Mouse (Mus musculus) kidney, postnatal 36 days (tissue): ENCODE data around the gene Fgfrl1.
A peak's percentile ranks its signal among the peaks of the same experiment; 100 is the strongest.

Experiments used
- DNase-seq, 2 experiments: peaks; one replicate each; pipeline ENCODE4 v3.0.0; 2021 to 2022; ENCODE audit warnings: mixed read lengths in 2 of 2

The Fgfrl1 gene

DNA sequence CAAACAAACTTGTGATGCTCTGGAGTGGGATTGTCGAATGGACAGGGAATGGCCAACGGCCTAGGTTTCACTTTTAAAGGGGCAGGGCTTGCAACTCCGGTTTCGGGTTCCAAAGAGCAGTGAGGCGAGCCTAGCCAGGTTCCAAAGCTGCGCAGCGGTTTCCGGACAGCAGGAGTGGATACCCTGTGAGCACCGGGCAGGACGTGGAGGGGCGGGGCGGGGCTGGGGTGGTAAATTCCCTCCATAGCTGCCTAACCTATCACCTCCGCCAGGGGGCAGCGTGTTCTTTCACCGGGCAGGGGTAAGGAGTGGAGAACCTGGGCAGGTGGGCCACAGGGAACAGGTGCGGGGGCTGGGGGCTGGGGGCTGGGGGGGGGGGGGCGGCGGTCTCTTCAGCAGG lies at the start of gene Fgfrl1:
TSS of gene Fgfrl1 (plus strand) at position 112 of the 400 bp plus-strand sequence.
- peak; percentile 76 to 90 for DNase-seq

DNA sequence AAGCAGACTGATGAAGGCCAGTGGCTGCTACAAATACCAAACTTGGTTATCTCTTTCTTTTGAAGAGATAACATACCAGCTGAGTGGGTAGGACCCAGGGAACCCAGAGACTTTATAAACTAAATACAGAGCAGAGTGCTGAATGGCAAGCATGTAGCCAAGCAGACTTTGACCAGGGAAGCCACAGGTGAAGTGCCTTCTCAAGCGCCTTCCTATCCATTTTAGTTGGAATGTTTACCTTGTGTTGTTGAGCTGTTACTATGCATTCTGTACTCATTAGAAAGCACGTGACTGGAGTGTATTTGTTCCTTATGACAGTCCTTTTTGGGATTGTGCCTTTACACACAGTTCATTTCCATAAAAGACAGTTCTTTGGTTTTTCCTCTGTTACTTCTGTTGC lies 48.5 kb upstream of the Fgfrl1 start:
- DNase-seq = no peak

DNA sequence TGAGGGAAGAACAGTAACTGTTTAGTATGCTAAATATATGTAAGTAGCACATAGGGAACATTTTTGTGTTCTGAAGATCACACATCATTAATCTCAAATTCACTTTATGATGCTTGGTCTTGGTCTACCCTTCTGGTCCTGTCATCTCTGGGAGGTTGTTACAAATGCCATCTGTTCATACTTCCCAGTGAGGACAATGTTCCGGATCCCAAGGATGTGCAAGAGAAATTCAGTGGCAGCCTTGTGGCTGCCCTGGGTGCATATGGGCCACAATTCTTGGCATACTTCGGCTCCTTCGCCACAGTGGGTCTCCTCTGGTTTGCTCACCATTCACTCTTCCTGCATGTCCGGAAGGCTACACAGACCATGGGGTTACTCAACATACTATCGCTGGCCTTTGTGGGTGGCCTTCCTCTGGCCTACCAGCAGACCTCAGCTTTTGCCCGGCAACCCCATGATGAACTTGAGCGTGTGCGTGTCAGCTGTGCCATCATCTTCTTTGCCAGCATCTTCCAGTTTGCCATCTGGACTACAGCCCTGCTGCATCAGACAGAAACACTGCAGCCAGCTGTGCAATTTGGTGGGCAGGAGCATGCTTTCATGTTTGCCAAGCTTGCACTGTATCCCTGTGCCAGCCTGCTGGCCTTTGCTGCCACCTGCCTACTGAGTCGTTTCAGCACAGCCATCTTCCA lies 46.4 kb upstream of the Fgfrl1 start:
- no peak for DNase-seq

DNA sequence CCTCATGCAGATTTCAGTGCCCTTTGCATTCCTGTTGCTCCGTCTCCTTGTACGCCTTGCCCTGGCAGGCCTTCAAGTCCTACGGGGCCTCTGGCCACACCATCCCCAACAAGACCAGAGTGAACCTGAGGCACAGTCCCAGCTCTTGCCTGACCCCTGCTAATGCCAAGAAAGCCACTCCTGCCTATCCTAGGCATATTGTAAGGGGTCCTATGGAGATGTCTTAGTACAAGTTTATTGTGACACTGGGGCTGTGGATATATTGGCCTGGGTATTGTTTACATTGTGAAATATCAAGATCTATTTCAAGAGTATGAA lies 45.9 kb upstream of the Fgfrl1 start:
- peak; percentile 33 to 55 for DNase-seq

DNA sequence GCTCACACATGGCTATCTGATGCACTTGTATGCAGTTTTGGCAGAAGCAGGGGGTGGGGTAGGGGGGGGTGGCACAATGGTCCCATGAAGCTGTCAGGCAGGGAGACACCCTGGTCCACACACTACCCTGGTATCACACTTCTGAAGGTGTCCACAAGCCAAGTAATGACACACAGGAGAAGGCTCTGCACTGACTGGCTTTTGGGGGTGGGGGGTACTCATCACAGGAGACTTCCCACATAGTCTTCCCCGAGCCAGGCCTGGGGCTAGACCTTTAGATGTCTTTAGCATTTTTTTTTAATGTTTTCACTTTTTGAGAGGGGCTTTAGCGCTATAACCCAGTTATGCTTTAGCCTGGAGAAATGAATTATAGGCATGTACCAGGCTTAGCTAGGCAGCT lies 44.9 kb upstream of the Fgfrl1 start:
- no peak for DNase-seq

DNA sequence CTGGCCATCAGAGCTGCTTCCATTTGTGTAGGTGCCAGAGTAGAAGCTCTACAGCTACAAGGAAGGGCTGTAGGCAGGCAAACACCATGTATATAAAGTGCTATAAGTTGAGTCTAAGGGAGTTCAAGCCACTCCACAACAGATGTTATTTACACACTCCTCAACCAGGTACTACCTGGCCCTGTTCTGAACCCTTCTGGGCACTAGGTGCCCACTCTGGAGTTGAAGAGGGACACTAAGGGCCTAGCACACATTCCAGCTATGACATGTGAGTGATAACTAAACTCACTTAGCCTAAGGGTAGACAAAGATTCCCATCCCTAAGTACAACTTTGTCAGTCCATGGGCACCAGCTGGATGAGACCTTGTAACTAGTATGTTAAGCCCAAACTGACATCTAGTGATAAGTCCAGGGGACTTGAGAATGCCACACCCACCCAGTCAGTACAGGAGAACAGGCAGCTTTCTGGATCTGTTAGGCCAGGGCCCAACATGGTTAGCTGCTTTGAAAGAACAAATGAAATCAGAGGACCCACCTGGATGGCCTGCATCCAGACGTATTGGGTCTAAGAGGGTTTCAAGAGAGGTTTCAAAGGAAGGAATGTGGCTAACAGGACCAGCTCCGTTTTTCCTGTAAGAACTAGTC lies 44.2 kb upstream of the Fgfrl1 start:
- no peak for DNase-seq

DNA sequence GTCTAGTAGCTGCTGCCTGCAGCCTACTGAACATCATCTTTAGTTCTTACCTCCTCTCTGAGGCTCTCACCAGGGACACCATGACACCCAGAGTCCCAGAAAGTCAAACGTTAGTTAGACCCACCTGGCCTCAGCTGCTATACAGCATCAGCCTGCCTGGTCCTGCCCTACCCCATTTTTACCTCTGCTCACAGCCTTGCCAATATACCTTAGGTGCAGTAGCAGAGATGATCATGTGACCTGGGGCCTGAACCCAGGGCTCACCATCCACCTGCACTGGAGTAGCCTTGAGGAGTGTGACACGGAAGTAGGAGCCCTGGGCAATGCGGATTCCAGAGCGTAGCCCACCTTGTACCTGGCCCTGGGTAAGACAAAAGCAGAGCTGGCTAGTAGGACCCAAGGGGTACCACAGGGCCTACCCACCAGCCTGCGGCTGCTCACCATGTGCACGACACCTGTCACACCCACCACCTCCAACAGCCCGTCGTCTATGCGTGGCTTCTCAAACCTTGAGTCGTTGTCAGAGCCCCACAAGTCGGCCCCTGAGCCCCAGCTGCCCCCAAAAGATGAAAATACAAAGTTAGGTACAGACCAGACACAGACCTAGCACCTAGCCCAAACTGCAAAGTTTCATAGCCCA lies 43.1 kb upstream of the Fgfrl1 start:
- no peak for DNase-seq

DNA sequence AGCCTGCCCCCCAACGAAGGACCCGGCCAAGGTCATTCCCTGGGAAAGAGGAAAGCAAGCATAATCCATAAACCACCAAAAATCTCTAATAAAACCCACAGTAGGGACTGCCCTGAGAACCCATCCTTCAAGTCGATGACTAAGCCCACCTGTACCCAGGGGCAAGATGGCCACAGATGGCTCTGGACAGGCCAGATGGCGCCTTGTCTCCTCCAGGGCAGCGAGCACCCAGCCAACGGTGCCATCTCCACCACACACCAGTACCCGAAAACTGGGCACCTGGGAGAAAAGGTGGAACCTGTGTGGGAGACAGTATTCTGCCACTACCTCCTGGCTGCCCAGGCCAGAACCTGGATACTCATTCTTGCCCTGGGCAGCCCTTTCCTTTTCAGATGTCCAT lies 41.8 kb upstream of the Fgfrl1 start:
- no peak for DNase-seq

DNA sequence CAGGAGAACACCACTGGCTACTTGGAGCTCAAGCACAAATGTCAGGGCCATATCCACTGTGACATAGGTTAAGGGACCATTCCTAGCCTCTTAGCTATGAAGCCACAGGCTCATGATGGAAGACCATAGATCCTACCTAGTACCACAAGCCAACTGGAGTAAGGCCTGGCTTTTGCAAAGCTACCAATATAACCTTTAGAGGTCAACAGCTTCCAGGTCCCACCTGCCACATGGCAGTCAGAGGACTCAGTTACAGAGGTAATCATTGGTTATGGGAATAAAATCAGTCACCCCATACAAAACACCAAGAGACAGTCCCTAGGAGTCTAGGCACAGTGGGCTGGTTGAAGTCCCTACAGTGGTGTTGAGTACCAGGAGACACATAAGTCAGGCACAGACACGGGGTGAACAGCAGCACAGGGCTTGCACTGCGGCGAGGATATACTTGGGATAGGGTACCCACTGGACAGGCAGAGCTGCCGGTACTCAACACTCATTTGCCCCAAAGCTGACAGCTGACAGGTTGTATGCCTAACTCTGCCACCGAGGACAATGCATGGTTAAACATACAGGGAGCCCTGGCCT lies 41.0 kb upstream of the Fgfrl1 start:
- no peak for DNase-seq

DNA sequence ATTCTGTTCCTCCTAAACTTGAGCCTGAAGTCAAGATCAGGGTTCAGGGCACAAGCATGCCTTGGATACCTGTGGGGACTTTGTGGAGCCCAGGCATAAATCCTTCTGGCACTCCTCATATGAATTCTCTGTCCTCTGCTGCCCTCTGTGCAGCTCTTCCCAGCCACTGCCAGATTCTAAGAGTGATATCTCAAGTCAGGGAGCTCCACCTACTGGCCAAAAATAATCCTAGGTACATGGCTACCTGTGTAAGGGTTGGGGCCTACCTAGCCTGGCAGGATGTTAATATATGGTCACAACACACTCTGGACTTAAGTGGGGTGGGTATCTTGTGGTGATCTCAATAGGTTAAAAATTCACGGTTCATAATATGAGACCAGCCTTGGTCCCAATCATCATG lies 40.4 kb upstream of the Fgfrl1 start:
- peak; percentile 82 to 86 for DNase-seq

DNA sequence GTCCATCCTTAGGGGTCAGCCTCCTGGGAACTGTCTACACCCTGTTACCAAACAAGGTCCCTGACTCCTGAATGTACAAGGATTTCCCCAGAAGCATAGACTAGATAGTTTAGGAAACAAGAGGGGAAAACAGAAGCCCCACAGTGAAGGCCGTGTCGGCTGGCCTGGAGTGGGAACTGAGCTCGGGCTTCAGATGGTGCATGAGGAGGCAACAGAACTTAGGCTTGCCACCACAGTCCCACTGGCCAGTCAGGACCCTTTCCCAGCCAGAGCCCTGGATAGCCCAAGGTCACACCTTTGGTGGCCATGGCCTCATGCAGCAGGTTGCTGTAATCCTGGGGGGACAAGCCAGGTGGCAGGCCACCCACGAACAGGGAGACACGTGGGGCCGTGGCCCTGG lies 38.8 kb upstream of the Fgfrl1 start:
- no peak for DNase-seq

DNA sequence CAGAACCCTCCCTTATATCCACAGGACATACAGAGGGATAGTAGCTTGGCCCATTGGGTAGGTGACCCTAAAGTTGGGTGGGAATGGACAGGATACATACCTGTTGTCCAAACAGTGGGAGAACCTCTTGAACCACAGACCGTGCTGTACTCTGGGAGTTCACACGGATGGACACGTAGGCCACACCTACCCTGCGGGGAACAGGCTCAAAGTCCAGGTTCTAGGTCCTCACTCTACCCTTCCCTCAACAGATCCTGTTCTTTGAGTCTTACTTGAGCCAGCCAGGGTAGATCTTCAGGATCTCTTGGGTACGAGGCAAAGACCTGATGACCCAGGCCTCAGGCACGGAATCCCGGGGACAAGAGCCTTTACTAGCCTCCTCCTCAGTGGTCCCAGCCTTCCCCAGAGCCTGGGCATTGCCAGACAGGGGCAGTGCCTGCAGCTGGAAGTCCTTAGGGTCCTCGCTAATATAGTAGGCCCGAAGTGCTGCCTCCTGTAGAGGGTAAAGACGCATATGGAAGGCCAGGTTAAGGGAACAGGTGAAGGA lies 37.7 kb upstream of the Fgfrl1 start:
- DNase-seq = peak; percentile 72 to 73

DNA sequence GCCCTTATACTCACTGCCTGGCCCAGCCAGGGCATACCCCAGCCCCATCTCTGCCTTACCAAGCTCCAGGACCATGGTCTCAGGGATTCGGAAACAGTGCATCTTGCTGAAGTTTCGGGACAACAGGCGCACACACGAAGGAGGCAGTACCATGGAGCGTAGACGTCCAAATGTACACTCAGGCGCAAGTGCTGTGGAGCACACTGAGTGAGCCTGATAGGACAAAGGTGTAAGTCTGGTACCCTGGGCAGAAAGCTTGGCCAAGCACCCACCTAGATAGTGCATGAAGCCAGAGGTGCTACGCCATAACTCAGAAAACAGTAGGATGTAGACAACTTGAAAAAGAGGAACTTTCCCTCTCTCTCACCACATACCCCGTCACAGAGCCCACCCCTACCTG lies 36.8 kb upstream of the Fgfrl1 start:
- no peak for DNase-seq

DNA sequence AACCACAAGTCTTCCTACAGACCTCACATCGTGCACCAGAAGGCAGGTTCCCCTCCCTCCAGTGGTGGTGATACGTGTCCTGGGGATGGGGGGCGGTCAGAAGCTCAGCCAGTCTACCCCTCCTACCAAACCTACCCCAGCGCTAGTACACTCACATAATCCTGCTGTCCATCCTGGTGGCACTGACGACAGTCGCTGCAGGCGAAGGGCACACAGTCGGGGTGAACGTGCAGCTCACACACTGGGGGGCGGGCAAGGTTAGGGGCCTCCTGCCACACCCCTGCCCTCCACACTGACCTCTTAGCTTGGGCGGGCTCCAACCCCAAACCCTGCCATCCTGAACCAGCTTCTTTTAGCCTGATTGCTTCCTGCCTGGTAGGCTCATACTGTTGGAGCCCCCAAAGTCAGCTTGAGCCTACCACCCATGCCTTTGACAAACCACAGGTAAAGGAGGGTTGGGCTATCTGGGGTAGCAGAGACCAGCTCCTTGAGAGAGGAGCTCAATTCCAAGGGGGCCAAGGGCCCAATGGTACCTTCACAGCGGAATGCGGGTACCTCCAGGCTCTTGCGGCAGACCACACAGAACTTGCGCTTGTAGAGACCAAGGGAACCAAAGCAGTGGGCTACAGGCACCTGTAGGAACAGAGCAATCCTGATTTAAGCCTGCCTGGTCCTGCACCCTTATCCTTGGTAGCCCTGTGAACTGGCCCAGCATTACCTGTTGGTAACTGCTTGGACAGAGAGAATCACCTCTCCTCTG lies 36.1 kb upstream of the Fgfrl1 start:
- no peak for DNase-seq

DNA sequence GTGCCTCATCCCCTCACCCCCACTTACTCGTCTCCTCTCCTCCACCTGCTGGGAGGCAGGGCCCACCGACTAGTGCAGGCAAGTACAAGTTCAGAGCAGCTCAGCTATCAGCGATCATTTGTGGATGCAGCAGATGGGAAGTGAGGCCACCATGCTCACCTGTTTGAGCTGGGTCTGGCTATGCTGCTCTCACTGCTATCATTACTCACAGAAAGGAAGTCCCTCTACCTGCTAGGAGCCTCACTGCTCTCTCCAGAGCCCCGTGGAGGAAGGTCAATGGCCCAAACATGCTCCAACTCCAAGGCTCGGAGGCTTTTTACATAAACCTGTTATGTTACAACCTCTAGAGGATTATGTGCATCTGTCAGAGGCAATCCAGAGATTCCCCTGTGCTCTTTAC lies 34.8 kb upstream of the Fgfrl1 start:
- no peak for DNase-seq

DNA sequence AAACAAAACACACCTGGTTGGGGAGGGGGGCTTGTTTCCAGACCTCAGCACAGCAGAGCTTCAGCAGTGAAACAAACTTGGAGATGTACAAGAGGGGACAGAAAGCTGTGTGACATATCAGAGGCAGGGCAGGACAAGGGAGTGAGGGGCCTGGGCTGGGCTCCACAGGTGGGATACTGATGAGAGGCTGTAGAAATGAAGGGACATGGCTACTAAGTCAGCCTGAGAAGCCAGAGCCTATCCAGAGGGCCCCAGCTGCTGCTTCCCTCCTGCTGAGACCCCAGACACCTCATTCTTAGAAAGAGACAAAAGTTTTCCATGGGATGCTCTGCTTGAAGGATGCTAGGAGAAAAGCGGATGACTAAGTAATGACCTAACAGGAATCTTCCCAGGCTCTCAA lies 33.6 kb upstream of the Fgfrl1 start:
- no peak for DNase-seq

DNA sequence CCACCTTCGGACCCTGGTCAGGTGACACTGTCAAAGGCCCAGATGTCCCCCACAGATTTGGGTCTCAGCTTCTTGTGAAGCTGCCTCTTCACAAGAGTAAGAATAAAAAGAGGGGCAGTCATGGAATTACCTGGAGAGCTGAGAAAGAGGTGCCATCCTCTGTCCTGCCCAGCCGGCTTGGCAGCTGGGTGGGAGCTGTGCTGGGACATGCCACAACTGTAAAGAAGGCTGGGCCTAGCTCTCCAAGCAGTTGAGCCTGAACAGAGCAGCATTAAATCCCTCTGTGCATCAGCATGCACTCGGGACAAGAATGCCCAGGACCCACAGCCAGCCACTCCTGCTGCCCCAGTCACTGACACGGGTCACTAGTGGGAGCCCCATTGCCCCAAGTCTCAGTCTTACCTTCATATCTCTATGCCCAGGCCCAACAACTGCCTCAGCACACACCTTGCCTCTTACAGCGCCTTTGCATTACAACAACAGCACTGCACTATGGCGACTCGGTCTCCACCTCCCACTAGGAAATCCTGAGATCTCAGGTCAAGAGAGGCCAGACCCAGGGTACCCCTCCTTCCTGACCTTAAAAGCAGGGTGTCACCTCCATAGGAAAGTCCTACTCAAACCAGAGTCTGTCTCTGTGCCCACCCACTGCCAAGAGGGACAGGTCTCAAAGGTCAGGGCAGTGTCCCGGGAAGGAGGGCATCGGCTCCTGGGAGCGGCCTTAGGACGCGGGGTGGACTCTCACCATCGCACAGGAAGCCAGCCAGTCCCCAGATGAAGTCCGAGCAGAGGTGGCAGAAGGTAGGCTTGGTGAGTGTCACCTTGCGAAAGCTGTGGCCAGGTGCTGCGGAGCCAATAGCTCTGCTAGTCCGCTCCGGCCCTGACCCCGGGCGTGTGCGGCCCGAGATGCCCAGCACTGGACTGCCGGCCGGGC lies 32.2 kb upstream of the Fgfrl1 start, which contains the start of gene Idua:
TSS of gene Idua (plus strand) at position 634 of the 934 bp plus-strand sequence.
- peak; percentile 57 to 71 for DNase-seq

DNA sequence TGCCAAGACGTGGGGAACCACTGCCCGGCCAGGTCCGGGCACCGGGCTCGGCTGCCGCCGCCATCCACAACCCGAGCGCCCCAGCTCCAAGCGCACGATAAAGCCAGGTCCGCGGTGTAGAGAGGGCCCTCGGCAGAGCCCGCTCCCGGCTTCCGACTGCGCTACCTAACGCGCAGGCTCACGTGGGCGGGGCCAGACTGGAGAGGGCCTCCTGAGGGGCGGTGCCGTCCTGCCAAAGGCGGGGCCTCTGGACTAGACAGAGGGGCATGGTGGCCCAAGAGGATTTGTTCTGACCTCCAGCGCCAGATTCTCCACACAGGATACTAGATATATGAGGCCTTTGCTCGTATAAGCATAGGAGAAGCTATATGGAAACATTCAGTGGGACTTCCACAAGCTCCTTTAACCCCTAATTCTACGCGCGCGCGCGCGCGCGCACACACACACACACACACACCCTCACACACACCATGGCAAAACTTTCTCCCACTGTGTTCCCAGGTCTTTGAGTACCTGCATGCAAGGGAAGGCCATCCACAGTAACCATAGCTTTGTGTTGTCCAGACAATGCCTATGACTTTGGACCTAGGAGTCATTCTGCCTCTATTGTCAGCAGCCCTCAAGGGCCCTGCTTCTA lies 31.4 kb upstream of the Fgfrl1 start:
- peak; percentile 95 to 98 for DNase-seq

DNA sequence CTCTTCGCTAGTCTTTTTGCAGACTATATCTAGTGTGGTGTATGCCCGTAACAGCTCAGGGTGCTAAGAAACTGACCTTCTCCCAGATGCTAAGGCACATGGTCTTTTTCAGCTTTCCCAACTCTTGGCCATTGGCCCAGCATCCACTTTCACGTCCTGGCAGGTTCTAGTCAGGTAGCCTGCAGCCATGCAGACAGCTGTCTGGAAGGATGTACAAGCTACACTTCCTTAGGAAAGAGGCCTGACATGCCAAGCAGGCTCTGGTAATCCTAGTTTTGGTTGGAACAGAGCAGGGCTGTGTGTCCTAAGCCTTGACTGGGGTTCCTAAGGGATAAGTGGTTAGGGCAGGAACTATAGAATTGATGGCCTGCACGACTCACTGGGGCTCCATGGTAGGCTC lies 29.4 kb upstream of the Fgfrl1 start:
- DNase-seq = no peak

DNA sequence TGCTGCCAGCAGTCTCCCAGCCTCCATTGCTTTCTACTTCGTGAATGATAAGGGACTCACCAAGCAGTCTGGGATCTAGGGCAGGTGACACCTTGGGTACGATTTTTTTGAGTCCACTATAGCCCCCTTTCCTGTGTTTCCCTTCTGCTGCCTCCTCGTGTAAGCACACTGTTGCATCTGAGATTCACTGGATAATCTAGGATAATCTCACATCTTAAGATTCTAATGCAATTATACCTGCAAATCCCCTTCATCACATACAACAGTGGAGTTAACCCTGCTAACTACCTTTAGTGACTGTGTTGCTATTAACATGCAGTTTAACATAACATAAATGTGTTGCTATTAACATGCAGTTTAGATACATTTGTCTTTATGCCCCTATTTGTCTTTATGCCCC lies 27.1 kb upstream of the Fgfrl1 start:
- DNase-seq = no peak

DNA sequence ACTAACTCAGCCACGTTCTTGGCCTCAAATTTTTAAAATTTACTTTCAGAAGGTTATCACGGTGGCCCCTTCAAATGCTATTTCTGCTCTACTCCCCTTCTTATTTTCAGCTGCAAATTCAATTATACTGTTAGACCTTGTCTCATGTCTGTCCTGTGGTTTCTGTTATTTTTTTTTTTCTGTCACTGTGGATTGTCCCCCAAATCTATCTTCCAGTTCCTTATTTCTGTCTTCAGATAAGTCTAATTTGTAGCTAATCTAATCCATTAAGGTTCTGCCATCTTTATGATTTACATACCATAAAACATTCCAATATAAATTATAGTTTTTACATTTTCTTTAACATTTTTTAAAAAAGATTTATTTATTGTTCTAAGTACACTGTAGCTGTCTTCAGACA lies 24.8 kb upstream of the Fgfrl1 start:
- DNase-seq = no peak
